Comparison of ENCODE assay signal across 35 mouse cellular contexts in the genomic region with DNA sequence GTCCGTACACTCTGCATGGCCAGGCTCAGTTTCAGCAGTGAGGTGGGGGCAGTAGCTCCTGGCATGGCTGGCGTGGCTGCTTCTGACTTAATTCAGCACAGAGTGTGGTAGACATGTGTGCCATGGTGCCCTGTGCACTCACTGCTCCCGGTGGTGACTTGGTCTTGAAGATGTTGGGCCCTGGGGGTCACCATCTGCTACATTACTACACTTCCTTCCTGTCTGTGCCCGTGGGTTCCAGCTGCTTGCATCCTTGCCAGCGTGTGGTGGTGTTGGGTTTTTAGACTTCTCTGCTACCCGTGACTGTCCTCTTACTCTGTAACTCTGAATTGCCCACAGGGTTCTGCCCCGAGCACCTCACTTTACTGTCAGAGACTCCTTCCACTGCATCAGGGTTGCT. TPM values are rescaled to one million over a fixed set of nuclear protein-coding genes. Genes with fewer than 3 reads are reported as not detected.
A peak's percentile ranks its signal among the peaks of the same experiment; 100 is the strongest.
DNase-seq lines count a peak whose midpoint lies in the region; ATAC-seq and TF ChIP-seq lines count a peak whose summit lies in the region.
"Had no signal": no experiment of that assay in that cellular context is flagged by ENCODE, and none has a peak within 500 bp of the region (broad histone marks: within the 10 kb centered on the region; RNA-seq: fewer than 3 reads in every experiment).

No protein-coding gene starts in this region.

- no peak for ATAC-seq in liver, postnatal 0 days
- no peak for ATAC-seq in liver, embryonic 12.5 days
- ATAC-seq in common myeloid progenitor, adult 5-6 weeks (replicated peaks; ENCODE audit: low read depth, poor library complexity, severe bottlenecking) = peak; percentile 73
- ATAC-seq in megakaryocyte, adult 5-6 weeks (ENCODE audit: poor library complexity, severe bottlenecking) = peak; percentile 16
- ATAC-seq in midbrain, embryonic 14.5 days (ENCODE audit: low FRiP score, low TSS enrichment) = no peak
- ATAC-seq: forebrain, embryonic 14.5 days; forebrain, postnatal 0 days; hindbrain, embryonic 16.5 days; Patski had no signal

- H3K9ac ChIP-seq in liver, postnatal 0 days (replicated peaks) = no peak overlapping the region
- H3K9ac ChIP-seq in liver, embryonic 12.5 days = no peak overlapping the region
- no peak overlapping the region for H3K9ac ChIP-seq in midbrain, embryonic 14.5 days (replicated peaks; ENCODE audit: low read length)
- H3K9ac ChIP-seq: embryonic facial prominence, embryonic 12.5 days; embryonic facial prominence, embryonic 15.5 days; forebrain, postnatal 0 days; heart, embryonic 13.5 days; hindbrain, embryonic 13.5 days had no signal

- H3K27me3 ChIP-seq in liver, postnatal 0 days (ENCODE audit: insufficient read depth, low read length) = no peaks in the 10 kb centered on the region
- H3K27me3 ChIP-seq in liver, embryonic 12.5 days (replicated peaks) = no peaks in the 10 kb centered on the region
- H3K27me3 ChIP-seq in limb, embryonic 10.5 days (ENCODE audit: low read depth, poor library complexity, severe bottlenecking) = no peaks in the 10 kb centered on the region
- H3K27me3 ChIP-seq in midbrain, embryonic 14.5 days (ENCODE audit: control insufficient read depth, insufficient read depth, low read length) = no peaks in the 10 kb centered on the region
- H3K27me3 ChIP-seq: CH12.LX; embryonic facial prominence, embryonic 12.5 days; embryonic facial prominence, embryonic 15.5 days; heart, embryonic 13.5 days; hindbrain, embryonic 13.5 days; Patski had no signal

- TF ChIP-seq EP300 in liver, postnatal 0 days (IDR thresholded peaks at IDR 0.05; ENCODE audit: low read depth) = no peak

- H3K4me1 ChIP-seq in liver, postnatal 0 days (ENCODE audit: insufficient read depth) = 0 out of 2 replicates have a peak, but pooled peaks cover 1% of the 10 kb centered on the region
- H3K4me1 ChIP-seq in liver, embryonic 12.5 days = peaks cover 13% of the 10 kb centered on the region
- no peaks in the 10 kb centered on the region for H3K4me1 ChIP-seq in limb, embryonic 10.5 days
- H3K4me1 ChIP-seq in midbrain, embryonic 14.5 days (ENCODE audit: control insufficient read depth, insufficient read depth, low read length) = no peaks in the 10 kb centered on the region
- H3K4me1 ChIP-seq: embryonic facial prominence, embryonic 12.5 days; embryonic facial prominence, embryonic 15.5 days; hindbrain, embryonic 13.5 days had no signal

- WGBS in liver, postnatal 0 days (ENCODE audit: insufficient replicate concordance) = 66% methylated on average over 7 of the region's 7 CpGs
- 74% methylated on average over 7 of the region's 7 CpGs for WGBS in liver, embryonic 12.5 days (ENCODE audit: insufficient replicate concordance)
- WGBS in limb, embryonic 10.5 days = 90% methylated on average over 7 of the region's 7 CpGs
- 93% methylated on average over 7 of the region's 7 CpGs for WGBS in midbrain, embryonic 14.5 days

- no peaks in the 10 kb centered on the region for H3K9me3 ChIP-seq in liver, postnatal 0 days (ENCODE audit: low read length)
- H3K9me3 ChIP-seq in liver, embryonic 12.5 days (replicated peaks) = 0 out of 2 replicates have a peak, but pooled peaks cover 7% of the 10 kb centered on the region
- H3K9me3 ChIP-seq in limb, embryonic 10.5 days (replicated peaks) = 0 out of 2 replicates have a peak, but pooled peaks cover 2% of the 10 kb centered on the region
- H3K9me3 ChIP-seq in midbrain, embryonic 14.5 days (ENCODE audit: control insufficient read depth, low read length) = no peaks in the 10 kb centered on the region
- H3K9me3 ChIP-seq: embryonic facial prominence, embryonic 12.5 days; embryonic facial prominence, embryonic 15.5 days; heart, embryonic 10.5 days; heart, embryonic 13.5 days; hindbrain, embryonic 13.5 days had no signal

- H3K36me3 ChIP-seq in liver, postnatal 0 days (replicated peaks; ENCODE audit: insufficient read depth, low read length) = peaks cover 94% of the 10 kb centered on the region
- H3K36me3 ChIP-seq in liver, embryonic 12.5 days = peaks cover 100% of the 10 kb centered on the region
- H3K36me3 ChIP-seq in limb, embryonic 10.5 days = peaks cover 100% of the 10 kb centered on the region
- H3K36me3 ChIP-seq in midbrain, embryonic 14.5 days (ENCODE audit: control insufficient read depth, insufficient read depth, low read length) = peaks cover 92% of the 10 kb centered on the region

- no peak overlapping the region for H3K4me3 ChIP-seq in liver, postnatal 0 days (ENCODE audit: low read depth, low read length)
- no peak overlapping the region for H3K4me3 ChIP-seq in liver, embryonic 12.5 days
- no peak overlapping the region for H3K4me3 ChIP-seq in limb, embryonic 10.5 days
- H3K4me3 ChIP-seq in midbrain, embryonic 14.5 days (replicated peaks; ENCODE audit: low read depth, low read length) = no peak overlapping the region
- H3K4me3 ChIP-seq: embryonic facial prominence, embryonic 12.5 days; embryonic facial prominence, embryonic 15.5 days; gastrocnemius, adult 2 months; heart, adult 2 months; heart, embryonic 10.5 days; heart, embryonic 13.5 days; hindbrain, embryonic 13.5 days had no signal

- DNase-seq in liver, postnatal 0 days = no peak
- no peak for DNase-seq in limb, embryonic 10.5 days (ENCODE audit: low spot score)
- DNase-seq in midbrain, embryonic 14.5 days = no peak
- DNase-seq in cerebellum, adult 8-10 months = no peak
- DNase-seq: adrenal gland, adult 2 months; adrenal gland, postnatal 14 days; B cell, adult 2 months; cerebellum, adult 11-12 months; cerebellum, adult 9-10 months; cerebellum, postnatal 14 days; forebrain, postnatal 0 days; gastrocnemius, adult 2 months; gastrocnemius, postnatal 25 days; heart, adult 2 months; heart, postnatal 14 days; heart, postnatal 4 days had no signal

- no peak for TF ChIP-seq CTCF in liver, postnatal 0 days (IDR thresholded peaks at IDR 0.05; ENCODE audit: low read depth)

- peak overlapping the region; percentile 15; the same call in 1 of the 2 replicates for H3K4me2 ChIP-seq in liver, postnatal 0 days (ENCODE audit: low read depth, low read length)
- H3K4me2 ChIP-seq in liver, embryonic 12.5 days = no peak overlapping the region
- H3K4me2 ChIP-seq in midbrain, embryonic 14.5 days (ENCODE audit: low read length) = no peak overlapping the region
- H3K4me2 ChIP-seq: embryonic facial prominence, embryonic 12.5 days; embryonic facial prominence, embryonic 15.5 days; heart, embryonic 13.5 days; hindbrain, embryonic 13.5 days had no signal

- peak overlapping the region; percentile 35 for H3K27ac ChIP-seq in liver, postnatal 0 days (ENCODE audit: low read depth)
- no peak overlapping the region for H3K27ac ChIP-seq in liver, embryonic 12.5 days
- H3K27ac ChIP-seq in limb, embryonic 10.5 days = no peak overlapping the region
- H3K27ac ChIP-seq in midbrain, embryonic 14.5 days (replicated peaks; ENCODE audit: low read depth, low read length) = no peak overlapping the region
- H3K27ac ChIP-seq: embryonic facial prominence, embryonic 12.5 days; embryonic facial prominence, embryonic 15.5 days; gastrocnemius, adult 2 months; heart, adult 2 months; heart, embryonic 10.5 days; heart, embryonic 13.5 days; hindbrain, embryonic 13.5 days had no signal

RNA-seq across cellular contexts. Expression of gene Tfdp1, which starts 21.7 kb away (rescaled TPM):
- polyA plus RNA-seq in liver, postnatal 0 days (2015; fragmentation: Nextera tagmentation; extraction: Ambion mirVana) = 45.9 and 52.5 TPM in 2 replicates
- 172 and 174 TPM in 2 replicates for polyA plus RNA-seq in liver, embryonic 12.5 days (2016; fragmentation: Nextera tagmentation; extraction: Ambion mirVana)
- 153 and 186 TPM in 2 replicates for total RNA-seq in common myeloid progenitor, adult 5-6 weeks (2017)
- 136 and 146 TPM in 2 replicates for total RNA-seq in megakaryocyte, adult 5-6 weeks (2015)
- total RNA-seq in megakaryocyte, adult 5-6 weeks (2017) = 103 and 105 TPM in 2 replicates
- polyA plus RNA-seq in limb, embryonic 10.5 days (2016; fragmentation: Nextera tagmentation; extraction: Ambion mirVana) = 183 and 197 TPM in 2 replicates
- polyA plus RNA-seq in midbrain, embryonic 14.5 days (2014; fragmentation: Nextera tagmentation; extraction: Ambion mirVana) = 77.9 and 112 TPM in 2 replicates

RNA-seq across cellular contexts. Expression of gene Atp4b, which starts 36.4 kb away (rescaled TPM):
- not detected in 2 replicates for polyA plus RNA-seq in liver, postnatal 0 days (2015; fragmentation: Nextera tagmentation; extraction: Ambion mirVana)
- polyA plus RNA-seq in liver, embryonic 12.5 days (2016; fragmentation: Nextera tagmentation; extraction: Ambion mirVana) = not detected in 2 replicates
- total RNA-seq in common myeloid progenitor, adult 5-6 weeks (2017) = not detected in 2 replicates
- not detected in 2 replicates for total RNA-seq in megakaryocyte, adult 5-6 weeks (2015)
- not detected in 2 replicates for total RNA-seq in megakaryocyte, adult 5-6 weeks (2017)
- polyA plus RNA-seq in limb, embryonic 10.5 days (2016; fragmentation: Nextera tagmentation; extraction: Ambion mirVana) = not detected in 2 replicates
- polyA plus RNA-seq in midbrain, embryonic 14.5 days (2014; fragmentation: Nextera tagmentation; extraction: Ambion mirVana) = not detected in 2 replicates
- total RNA-seq: adrenal gland, postnatal 14 days; adrenal gland, postnatal 4 days; CH12.LX; forebrain, postnatal 0 days; gastrocnemius, adult 2 months; gastrocnemius, postnatal 25 days; heart, adult 2 months; heart, postnatal 14 days; heart, postnatal 4 days had no signal
- polyA plus RNA-seq: brain, embryonic 14.5 days; embryonic facial prominence, embryonic 12.5 days; embryonic facial prominence, embryonic 15.5 days; forebrain, embryonic 11.5 days; forebrain, embryonic 14.5 days; forebrain, postnatal 0 days; frontal cortex, adult 2 months; G1E; heart, embryonic 10.5 days; heart, embryonic 16.5 days; hindbrain, embryonic 13.5 days; hindbrain, embryonic 16.5 days; Patski had no signal

RNA-seq across cellular contexts. Expression of gene Grk1, which starts 44.7 kb away (rescaled TPM):
- not detected in 2 replicates for polyA plus RNA-seq in liver, postnatal 0 days (2015; fragmentation: Nextera tagmentation; extraction: Ambion mirVana)
- polyA plus RNA-seq in liver, embryonic 12.5 days (2016; fragmentation: Nextera tagmentation; extraction: Ambion mirVana) = not detected in 2 replicates
- not detected in 2 replicates for total RNA-seq in common myeloid progenitor, adult 5-6 weeks (2017)
- 0.04 TPM in 1 of 2 replicates, not detected in the other for total RNA-seq in megakaryocyte, adult 5-6 weeks (2015)
- total RNA-seq in megakaryocyte, adult 5-6 weeks (2017) = not detected in 2 replicates
- 0.06 TPM in 2 replicates for polyA plus RNA-seq in limb, embryonic 10.5 days (2016; fragmentation: Nextera tagmentation; extraction: Ambion mirVana)
- not detected in 2 replicates for polyA plus RNA-seq in midbrain, embryonic 14.5 days (2014; fragmentation: Nextera tagmentation; extraction: Ambion mirVana)
- total RNA-seq: adrenal gland, adult 2 months; adrenal gland, postnatal 14 days; CH12.LX; gastrocnemius, adult 2 months had no signal
- polyA plus RNA-seq: adrenal gland, adult 2 months; embryonic facial prominence, embryonic 12.5 days; gonadal fat pad, adult 2 months; heart, adult 2 months; heart, embryonic 13.5 days; hindbrain, embryonic 13.5 days; hindbrain, embryonic 16.5 days; Patski had no signal

Comparison
In these comparisons a context has a peak if more than half of its experiments do, and no peak if none do; other contexts are left out.
1. ATAC-seq: peak in common myeloid progenitor, adult 5-6 weeks (single experiment) and megakaryocyte, adult 5-6 weeks (single experiment); none in liver, postnatal 0 days (single experiment), liver, embryonic 12.5 days (single experiment) and midbrain, embryonic 14.5 days (single experiment).